In the genomic region with DNA sequence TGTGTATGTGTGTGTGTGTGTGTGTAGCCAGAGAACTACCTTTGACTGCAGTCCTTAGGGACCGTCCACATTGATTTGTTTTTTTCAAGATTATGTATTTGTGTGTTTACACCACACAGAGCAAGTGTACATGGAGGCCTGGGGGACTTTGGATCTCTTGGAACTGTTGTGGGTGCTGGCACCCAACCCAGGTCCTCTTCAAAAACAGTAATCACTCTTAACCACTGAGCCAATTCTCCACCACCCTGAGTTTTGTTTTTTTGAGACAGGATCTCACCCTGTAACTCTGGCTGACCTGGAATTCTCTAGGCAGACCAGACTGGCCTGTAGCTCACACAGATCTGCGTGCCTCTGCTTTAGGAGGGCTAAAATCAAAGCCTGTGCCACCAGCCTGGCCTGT, we compare ENCODE assay signal across 19 mouse cellular contexts. TPM values are rescaled to one million over a fixed set of nuclear protein-coding genes. Genes with fewer than 3 reads are reported as not detected.
DNase-seq lines count a peak whose midpoint lies in the region; ATAC-seq and TF ChIP-seq lines count a peak whose summit lies in the region.
"Had no signal": no experiment of that assay in that cellular context is flagged by ENCODE, and none has a peak within 500 bp of the region (broad histone marks: within the 10 kb centered on the region; RNA-seq: fewer than 3 reads in every experiment).

No protein-coding gene starts in this region.

- DNase-seq in liver, adult 2 months (ENCODE audit: extremely low read depth, low read depth, low spot score): peak; percentile 99
- no peak for DNase-seq in liver
- no peak for DNase-seq in lung, adult 18-20 months
- DNase-seq in urinary bladder, postnatal 4 days (ENCODE audit: low spot score in 2 of 2): no peak
- DNase-seq: gastrocnemius, postnatal 36 days; kidney, adult 8-10 months; thymus, postnatal 36 days had no signal

- H3K36me3 ChIP-seq in forebrain, embryonic 15.5 days: no peaks in the 10 kb centered on the region
- no peaks in the 10 kb centered on the region for H3K36me3 ChIP-seq in forebrain, embryonic 13.5 days (ENCODE audit: poor library complexity, severe bottlenecking)
- H3K36me3 ChIP-seq in liver, adult 2 months (ENCODE audit: control insufficient read depth, insufficient read depth, low read length): no peaks in the 10 kb centered on the region
- no peaks in the 10 kb centered on the region for H3K36me3 ChIP-seq in macrophage (ENCODE audit: inconsistent target)
- H3K36me3 ChIP-seq: heart, embryonic 10.5 days; hindbrain, embryonic 15.5 days had no signal

- no peak for TF ChIP-seq CTCF in liver, adult 2 months (IDR thresholded peaks at IDR 0.05; ENCODE audit: low read depth, low read length)
- no peak for TF ChIP-seq CTCF in bone marrow macrophage, adult 2 months (IDR thresholded peaks at IDR 0.05; ENCODE audit: low read depth, low read length)

- no peak overlapping the region for H3K4me3 ChIP-seq in forebrain, embryonic 15.5 days
- no peak overlapping the region for H3K4me3 ChIP-seq in forebrain, embryonic 13.5 days
- peak overlapping the region; percentile 29; the same call in 1 of the 2 replicates for H3K4me3 ChIP-seq in liver, adult 2 months (ENCODE audit: insufficient read depth, low read depth, low read length)
- H3K4me3 ChIP-seq in bone marrow macrophage, adult 2 months (ENCODE audit: insufficient read depth, low read length): no peak overlapping the region
- H3K4me3 ChIP-seq in macrophage (ENCODE audit: inconsistent target): no peak overlapping the region
- H3K4me3 ChIP-seq: hindbrain, embryonic 15.5 days; layer of hippocampus, adult 2 months had no signal

- H3K4me1 ChIP-seq in forebrain, embryonic 15.5 days: peaks cover 51% of the 10 kb centered on the region
- H3K4me1 ChIP-seq in forebrain, embryonic 13.5 days: peaks cover 57% of the 10 kb centered on the region
- H3K4me1 ChIP-seq in liver, adult 2 months (ENCODE audit: control insufficient read depth, insufficient read depth, low read length): peaks cover 15% of the 10 kb centered on the region
- peaks cover 28% of the 10 kb centered on the region for H3K4me1 ChIP-seq in bone marrow macrophage, adult 2 months (ENCODE audit: control insufficient read depth, insufficient read depth, low read length)

- peaks cover 9% of the 10 kb centered on the region; the same call in 1 of the 2 replicates for H3K79me2 ChIP-seq in liver, adult 2 months (ENCODE audit: control insufficient read depth, insufficient read depth, low read length)
- H3K79me2 ChIP-seq in macrophage (ENCODE audit: inconsistent target): peaks cover 11% of the 10 kb centered on the region; the same call in 1 of the 2 replicates

- peaks cover 26% of the 10 kb centered on the region for H3K27me3 ChIP-seq in forebrain, embryonic 15.5 days
- H3K27me3 ChIP-seq in forebrain, embryonic 13.5 days: peaks cover 43% of the 10 kb centered on the region
- no peaks in the 10 kb centered on the region for H3K27me3 ChIP-seq in liver, adult 2 months (ENCODE audit: control insufficient read depth, insufficient read depth, low read length)

- ATAC-seq in forebrain, embryonic 15.5 days (replicated peaks): no peak
- ATAC-seq in forebrain, embryonic 13.5 days: no peak

- 0 out of 2 replicates have a peak overlapping the region, but pooled peaks have one; percentile 8 for H3K27ac ChIP-seq in forebrain, embryonic 15.5 days (replicated peaks)
- no peak overlapping the region for H3K27ac ChIP-seq in forebrain, embryonic 13.5 days
- peak overlapping the region; percentile 100 for H3K27ac ChIP-seq in liver, adult 2 months (replicated peaks; ENCODE audit: insufficient read depth, low read depth, low read length)
- peak overlapping the region; percentile 69 for H3K27ac ChIP-seq in bone marrow macrophage, adult 2 months (ENCODE audit: insufficient read depth, low read depth, low read length)
- H3K27ac ChIP-seq in macrophage: peak overlapping the region; percentile 27; the same call in 1 of the 2 replicates
- H3K27ac ChIP-seq: layer of hippocampus, adult 2 months; liver, embryonic 14.5 days had no signal

- no peaks in the 10 kb centered on the region for H3K9me3 ChIP-seq in forebrain, embryonic 15.5 days
- no peaks in the 10 kb centered on the region for H3K9me3 ChIP-seq in forebrain, embryonic 13.5 days (replicated peaks)
- H3K9me3 ChIP-seq: heart, embryonic 10.5 days; hindbrain, embryonic 15.5 days had no signal

- 71% methylated on average over 2 of the region's 2 CpGs for WGBS in forebrain, embryonic 15.5 days
- WGBS in forebrain, embryonic 13.5 days: 95% methylated on average over 2 of the region's 2 CpGs
- 18% methylated on average over 2 of the region's 2 CpGs for WGBS in liver, adult 2 months
- WGBS in macrophage (ENCODE audit: missing documents): 90% methylated on average over 2 of the region's 2 CpGs

- H3K4me2 ChIP-seq in forebrain, embryonic 15.5 days (replicated peaks): no peak overlapping the region
- no peak overlapping the region for H3K4me2 ChIP-seq in forebrain, embryonic 13.5 days

- TF ChIP-seq POLR2A in liver, adult 2 months (IDR thresholded peaks at IDR 0.05; ENCODE audit: extremely low read depth, insufficient read depth, low read length): no peak
- TF ChIP-seq POLR2A in bone marrow macrophage, adult 2 months (IDR thresholded peaks at IDR 0.05; ENCODE audit: borderline replicate concordance, low read depth, low read length): no peak

- H3K9ac ChIP-seq in forebrain, embryonic 15.5 days (replicated peaks): no peak overlapping the region
- H3K9ac ChIP-seq in forebrain, embryonic 13.5 days: no peak overlapping the region
- H3K9ac ChIP-seq in liver, adult 2 months (ENCODE audit: low read depth, low read length): peak overlapping the region; percentile 70
- H3K9ac ChIP-seq: hindbrain, embryonic 15.5 days had no signal

RNA-seq across cellular contexts. Expression of gene Slc29a1, which starts 1.0 kb away (rescaled TPM):
- polyA plus RNA-seq in forebrain, embryonic 15.5 days (2015; fragmentation: Nextera tagmentation; extraction: Ambion mirVana): 62.5 and 63.7 TPM in 2 replicates
- 47.2 and 51.9 TPM in 2 replicates for polyA plus RNA-seq in forebrain, embryonic 13.5 days (2015; fragmentation: Nextera tagmentation; extraction: Ambion mirVana)
- total RNA-seq in liver, adult 2 months (2014; rRNA removed): 220 and 240 TPM in 2 replicates
- 618 and 693 TPM in 2 replicates for polyA plus RNA-seq in liver, adult 2 months (2012; rRNA removed)
- polyA plus RNA-seq in bone marrow macrophage, adult 2 months (2012; ENCODE audit: insufficient read depth, insufficient read length, missing spikeins): 88.6 and 93.9 TPM in 2 replicates
- 100 to 1,000 TPM in 1 of 26 experiments, 10 to 100 TPM in 25; 14.6 to 121 (median 42.6) TPM for total RNA-seq in macrophage (2018; cell fraction: chromatin; rRNA removed)
- total RNA-seq in macrophage (2018; cell fraction: cytosol; rRNA removed): 10 to 100 TPM; 33.8 to 79.3 (median 46.1) TPM
- total RNA-seq in macrophage (2018; cell fraction: nucleus; rRNA removed): 100 to 1,000 TPM in 2 of 26 experiments, 10 to 100 TPM in 24; 34.5 to 101 (median 54.4) TPM
- 69.7 to 95.8 TPM (median 74.1 TPM) in 3 replicates for polyA plus RNA-seq in macrophage (2018)

RNA-seq across cellular contexts. Expression of gene Mymx, which starts 3.5 kb away (rescaled TPM):
- not detected in 2 replicates for polyA plus RNA-seq in forebrain, embryonic 15.5 days (2015; fragmentation: Nextera tagmentation; extraction: Ambion mirVana)
- not detected in 2 replicates for polyA plus RNA-seq in forebrain, embryonic 13.5 days (2015; fragmentation: Nextera tagmentation; extraction: Ambion mirVana)
- total RNA-seq in liver, adult 2 months (2014; rRNA removed): not detected in 2 replicates
- polyA plus RNA-seq in liver, adult 2 months (2012; rRNA removed): not detected in 2 replicates
- polyA plus RNA-seq in bone marrow macrophage, adult 2 months (2012; ENCODE audit: insufficient read depth, insufficient read length, missing spikeins): not detected in 2 replicates
- not detected for total RNA-seq in macrophage (2018; cell fraction: chromatin; rRNA removed)
- total RNA-seq in macrophage (2018; cell fraction: cytosol; rRNA removed): not detected
- not detected for total RNA-seq in macrophage (2018; cell fraction: nucleus; rRNA removed)
- polyA plus RNA-seq in macrophage (2018): not detected in 3 replicates
- total RNA-seq: heart, postnatal 10 days; layer of hippocampus, adult 2 months; left cerebral cortex, postnatal 36 days; neutrophil, adult 5-6 weeks had no signal
- polyA plus RNA-seq: hindbrain, embryonic 15.5 days; liver, embryonic 14.5 days; midbrain, embryonic 11.5 days had no signal

RNA-seq across cellular contexts. Expression of gene Hsp90ab1, which starts 25.3 kb away (rescaled TPM):
- polyA plus RNA-seq in forebrain, embryonic 15.5 days (2015; fragmentation: Nextera tagmentation; extraction: Ambion mirVana): 1,627 and 1,637 TPM in 2 replicates
- 1,763 and 1,849 TPM in 2 replicates for polyA plus RNA-seq in forebrain, embryonic 13.5 days (2015; fragmentation: Nextera tagmentation; extraction: Ambion mirVana)
- 248 and 362 TPM in 2 replicates for total RNA-seq in liver, adult 2 months (2014; rRNA removed)
- polyA plus RNA-seq in liver, adult 2 months (2012; rRNA removed): 226 and 272 TPM in 2 replicates
- 586 and 617 TPM in 2 replicates for polyA plus RNA-seq in bone marrow macrophage, adult 2 months (2012; ENCODE audit: insufficient read depth, insufficient read length, missing spikeins)
- total RNA-seq in macrophage (2018; cell fraction: chromatin; rRNA removed): 100 to 1,000 TPM in 24 of 26 experiments, 10 to 100 TPM in 2; 75.3 to 326 (median 157) TPM
- total RNA-seq in macrophage (2018; cell fraction: cytosol; rRNA removed): 1,000 to 10,000 TPM in 1 of 26 experiments, 100 to 1,000 TPM in 25; 478 to 1,021 (median 622) TPM
- 100 to 1,000 TPM; 134 to 740 (median 322) TPM for total RNA-seq in macrophage (2018; cell fraction: nucleus; rRNA removed)
- polyA plus RNA-seq in macrophage (2018): 519 to 1,022 TPM (median 909 TPM) in 3 replicates

RNA-seq across cellular contexts. Expression of gene Slc35b2, which starts 34.7 kb away (rescaled TPM):
- 97.9 and 99.8 TPM in 2 replicates for polyA plus RNA-seq in forebrain, embryonic 15.5 days (2015; fragmentation: Nextera tagmentation; extraction: Ambion mirVana)
- polyA plus RNA-seq in forebrain, embryonic 13.5 days (2015; fragmentation: Nextera tagmentation; extraction: Ambion mirVana): 89.1 and 107 TPM in 2 replicates
- 43.0 and 45.9 TPM in 2 replicates for total RNA-seq in liver, adult 2 months (2014; rRNA removed)
- polyA plus RNA-seq in liver, adult 2 months (2012; rRNA removed): 69.7 and 73.0 TPM in 2 replicates
- polyA plus RNA-seq in bone marrow macrophage, adult 2 months (2012; ENCODE audit: insufficient read depth, insufficient read length, missing spikeins): 73.7 and 83.1 TPM in 2 replicates
- total RNA-seq in macrophage (2018; cell fraction: chromatin; rRNA removed): 100 to 1,000 TPM in 12 of 26 experiments, 10 to 100 TPM in 14; 21.2 to 410 (median 74.1) TPM
- 10 to 100 TPM; 41.0 to 71.6 (median 56.5) TPM for total RNA-seq in macrophage (2018; cell fraction: cytosol; rRNA removed)
- total RNA-seq in macrophage (2018; cell fraction: nucleus; rRNA removed): 100 to 1,000 TPM in 13 of 26 experiments, 10 to 100 TPM in 13; 49.8 to 383 (median 91.4) TPM
- polyA plus RNA-seq in macrophage (2018): 41.2 to 72.8 TPM (median 58.2 TPM) in 3 replicates

RNA-seq across cellular contexts. Expression of gene Nfkbie, which starts 42.9 kb away (rescaled TPM):
- 4.2 and 4.6 TPM in 2 replicates for polyA plus RNA-seq in forebrain, embryonic 15.5 days (2015; fragmentation: Nextera tagmentation; extraction: Ambion mirVana)
- 5.1 TPM in 2 replicates for polyA plus RNA-seq in forebrain, embryonic 13.5 days (2015; fragmentation: Nextera tagmentation; extraction: Ambion mirVana)
- total RNA-seq in liver, adult 2 months (2014; rRNA removed): 1.6 and 1.9 TPM in 2 replicates
- 2.0 and 3.0 TPM in 2 replicates for polyA plus RNA-seq in liver, adult 2 months (2012; rRNA removed)
- polyA plus RNA-seq in bone marrow macrophage, adult 2 months (2012; ENCODE audit: insufficient read depth, insufficient read length, missing spikeins): 27.0 and 30.8 TPM in 2 replicates
- total RNA-seq in macrophage (2018; cell fraction: chromatin; rRNA removed): 100 to 1,000 TPM in 18 of 26 experiments, 10 to 100 TPM in 8; 11.3 to 677 (median 279) TPM
- total RNA-seq in macrophage (2018; cell fraction: cytosol; rRNA removed): 100 to 1,000 TPM in 8 of 26 experiments, 10 to 100 TPM in 16, 1 to 10 TPM in 2; 7.9 to 269 (median 43.5) TPM
- total RNA-seq in macrophage (2018; cell fraction: nucleus; rRNA removed): 100 to 1,000 TPM in 19 of 26 experiments, 10 to 100 TPM in 6, 1 to 10 TPM in 1; 9.8 to 645 (median 296) TPM
- polyA plus RNA-seq in macrophage (2018): 5.5 to 11.3 TPM (median 9.9 TPM) in 3 replicates
